Mouse (Mus musculus) intestine, embryonic 16.5 days (tissue): Measurements from ENCODE around the gene Vmn2r31. TPM values are rescaled to one million over a fixed set of nuclear protein-coding genes. Genes with fewer than 3 reads are reported as not detected.
"Not testable (repeated sequence)": the region's sequence is repeated elsewhere in the genome, so short reads cannot be mapped to it uniquely, and the experiment has no call there.

ENCODE experiments used
- ATAC-seq: fragments of 200-750 bp; cut with Nextera tagmentation; 2 replicates; pipeline ENCODE4 v1.8.0; 2017; ENCODE audit warnings: moderate TSS enrichment, moderate library complexity
- H3K27ac ChIP-seq: fragments of 300-500 bp; sonication (generic); 2 replicates; pipeline ENCODE4 v1.5.1; 2014; ENCODE audit warnings: mild to moderate bottlenecking, low read length
- H3K27me3 ChIP-seq: fragments of 300-500 bp; sonication (generic); replicated peaks from 2 replicates; pipeline ENCODE4 v1.6.1; 2014; ENCODE audit warnings: low read length, control low read depth, mixed read lengths; ENCODE audit not compliant: control insufficient read depth, insufficient read depth
- H3K36me3 ChIP-seq: fragments of 300-500 bp; sonication (generic); 2 replicates; pipeline ENCODE4 v1.6.1; 2014; ENCODE audit warnings: low read length, control low read depth; ENCODE audit not compliant: control insufficient read depth, insufficient read depth
- H3K4me1 ChIP-seq: fragments of 300-500 bp; sonication (generic); 2 replicates; pipeline ENCODE4 v1.6.1; 2014; ENCODE audit warnings: low read length, control low read depth, mixed read lengths; ENCODE audit not compliant: control insufficient read depth, insufficient read depth
- H3K4me2 ChIP-seq: fragments of 300-500 bp; sonication (generic); 2 replicates; pipeline ENCODE4 v1.6.1; 2014; ENCODE audit warnings: low read depth, low read length, control low read depth
- H3K4me3 ChIP-seq: fragments of 300-500 bp; sonication (generic); 2 replicates; pipeline ENCODE4 v1.5.1; 2014; ENCODE audit warnings: mild to moderate bottlenecking, low read length
- H3K9ac ChIP-seq: fragments of 300-500 bp; sonication (generic); 2 replicates; pipeline ENCODE4 v1.6.1; 2014; ENCODE audit warnings: low read depth, low read length
- H3K9me3 ChIP-seq: fragments of 300-500 bp; sonication (generic); 2 replicates; pipeline ENCODE4 v1.6.1; 2016; ENCODE audit warnings: low read length, control low read depth; ENCODE audit not compliant: control insufficient read depth
- WGBS: fragments of 180-500 bp; shearing (Covaris S2); extraction: QIAGEN DNeasy Blood & Tissue Kit; methylation state at CpG from one replicate; pipeline ENCODE4 v1.1.7; 2014; 5-methylcytosine and 5-hydroxymethylcytosine counted together
- polyA plus RNA-seq: library from polyadenylated mRNA; unstranded; fragments of >200 nt; fragmentation: Nextera tagmentation; extraction: Ambion mirVana; gene quantifications from 2 replicates; pipeline ENCODE4 v1.2.1, GENCODE M21; 2015

Vmn2r31 gene
- polyA plus RNA-seq: not detected in 2 replicates

GRCm38 (mm10) chr7:7399603-7400002 lies at the start of gene Vmn2r31:
TSS of gene Vmn2r31 (minus strand) at chr7:7399703.
- ATAC-seq, H3K9ac ChIP-seq, H3K4me2 ChIP-seq, H3K4me3 ChIP-seq, H3K4me1 ChIP-seq, H3K27ac ChIP-seq, H3K9me3 ChIP-seq, H3K27me3 ChIP-seq, H3K36me3 ChIP-seq: not testable (repeated sequence)

- not testable (repeated sequence) for H3K4me1 ChIP-seq, H3K9me3 ChIP-seq, H3K4me2 ChIP-seq, H3K36me3 ChIP-seq, ATAC-seq, H3K9ac ChIP-seq, H3K4me3 ChIP-seq, H3K27ac ChIP-seq, H3K27me3 ChIP-seq
- WGBS: 48% methylated on average over 12 of the region's 12 CpGs
Measured at GRCm38 (mm10) chr7:7374431-7374830, 25.1 kb downstream of the Vmn2r31 start, which contains the start of gene Gm45783. TSS of gene Gm45783 (minus strand) at chr7:7374573.

GRCm38 (mm10) chr7:7337509-7337908 lies 62.0 kb downstream of the Vmn2r31 start, which contains the start of gene Vmn2r30:
TSS of gene Vmn2r30 (minus strand) at chr7:7337609.
- H3K9ac ChIP-seq, H3K9me3 ChIP-seq, H3K27ac ChIP-seq, ATAC-seq, H3K27me3 ChIP-seq, H3K4me3 ChIP-seq, H3K4me1 ChIP-seq, H3K4me2 ChIP-seq, H3K36me3 ChIP-seq: not testable (repeated sequence)
- WGBS: no CpG with 5 or more reads among the region's 1 CpGs

Other genes with a start within 250 kb of the Vmn2r31 start
- 1.9 and 2.0 TPM in 2 replicates for gene Zfp418, start 228.4 kb downstream of the Vmn2r31 start, polyA plus RNA-seq
- 4.6 and 5.1 TPM in 2 replicates for gene Zfp772, start 189.7 kb downstream of the Vmn2r31 start, polyA plus RNA-seq
- gene Vmn2r29, start 152.4 kb downstream of the Vmn2r31 start, polyA plus RNA-seq: 0.64 TPM in 1 of 2 replicates, not detected in the other
- 3.6 and 4.2 TPM in 2 replicates for gene Gm45844, start 121.4 kb downstream of the Vmn2r31 start, polyA plus RNA-seq
- 51.0 and 54.0 TPM in 2 replicates for gene Clcn4, start 98.9 kb downstream of the Vmn2r31 start, polyA plus RNA-seq
- not detected in 2 replicates for gene Vmn2r30, start 62.1 kb downstream of the Vmn2r31 start, polyA plus RNA-seq
- gene Gm45783, start 25.1 kb downstream of the Vmn2r31 start, polyA plus RNA-seq: not detected in 2 replicates
- not detected in 2 replicates for gene Vmn2r32, start 80.3 kb upstream of the Vmn2r31 start, polyA plus RNA-seq
- not detected in 2 replicates for gene Vmn2r33, start 167.1 kb upstream of the Vmn2r31 start, polyA plus RNA-seq